Mouse (Mus musculus): ENCODE results near the gene Myh13. TPM values are rescaled to one million over a fixed set of nuclear protein-coding genes. Genes with fewer than 3 reads are reported as not detected.

Myh13 gene
- polyA plus RNA-seq, 1 experiment from 2014 or later, result not detected

DNA sequence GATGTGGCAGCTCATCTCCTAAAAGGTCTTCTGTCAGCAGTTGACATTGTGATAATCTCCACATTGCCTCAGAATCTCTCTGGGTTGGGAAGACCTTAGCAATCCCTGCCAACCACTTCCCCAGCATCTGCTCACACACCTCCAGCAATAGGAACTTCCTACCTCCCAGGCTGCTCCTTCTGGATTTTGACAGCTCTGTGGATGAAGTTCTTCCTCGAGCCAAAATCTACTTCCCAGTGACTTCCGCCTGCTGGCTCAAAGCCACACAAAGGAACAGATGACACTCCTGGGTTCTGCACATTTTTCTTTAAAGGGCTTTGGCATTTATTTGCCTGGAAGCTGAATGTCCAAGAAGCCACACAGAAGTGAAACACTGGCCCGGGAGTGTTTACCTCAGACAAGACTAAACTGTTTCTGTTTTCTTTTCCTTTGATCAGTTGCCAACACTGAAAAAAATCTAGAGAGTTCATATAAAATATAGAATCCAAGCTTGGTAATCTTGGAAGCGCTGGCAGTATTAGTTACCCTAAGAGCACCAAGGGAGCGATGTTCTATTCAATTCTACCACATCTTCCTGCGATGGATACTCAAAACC, 93.0 kb downstream of the Myh13 start:
- TF ChIP-seq CTCF (IDR thresholded peaks at IDR 0.05; ENCODE audit: low read depth) (no peak), EP300 (optimal IDR thresholded peaks at IDR 0.05) (no peak)
- H3K4me3 ChIP-seq (ENCODE audit: low read depth, low read length), result no peak overlapping the region
- no peaks in the 10 kb centered on the region for H3K27me3 ChIP-seq (ENCODE audit: control insufficient read depth, insufficient read depth, low read length)
- DNase-seq (ENCODE audit: low spot score) (no peak), ATAC-seq (ENCODE audit: low FRiP score, low TSS enrichment) (no peak)
- no peaks in the 10 kb centered on the region for H3K9me3 ChIP-seq (ENCODE audit: control insufficient read depth, low read length)
- 52% methylated on average over 6 of the region's 6 CpGs for WGBS
- H3K4me2 ChIP-seq (replicated peaks; ENCODE audit: low read depth), result no peak overlapping the region
- no peak overlapping the region for H3K9ac ChIP-seq (ENCODE audit: low read length)
- H3K27ac ChIP-seq (replicated peaks), result no peak overlapping the region; the same call in 1 of the 2 replicates
- H3K4me1 ChIP-seq (replicated peaks; ENCODE audit: control insufficient read depth, insufficient read depth), result no peaks in the 10 kb centered on the region
- no peaks in the 10 kb centered on the region for H3K36me3 ChIP-seq (ENCODE audit: control insufficient read depth, insufficient read depth, low read length)

Other genes starting within 250 kb of the Myh13 start
- 0.91 and 1.5 TPM in 2 replicates for gene Myh3, start 243.4 kb upstream of the Myh13 start, polyA plus RNA-seq (2015; fragmentation: Nextera tagmentation; extraction: Ambion mirVana)
- 0.04 and 0.10 TPM in 2 replicates for gene Myh2, start 150.6 kb upstream of the Myh13 start, polyA plus RNA-seq (2015; fragmentation: Nextera tagmentation; extraction: Ambion mirVana)
- 0.01 and 0.05 TPM in 2 replicates for gene Myh1, start 121.6 kb upstream of the Myh13 start, polyA plus RNA-seq (2015; fragmentation: Nextera tagmentation; extraction: Ambion mirVana)
- not detected in 2 replicates for gene Myh4, start 83.6 kb upstream of the Myh13 start, polyA plus RNA-seq (2015; fragmentation: Nextera tagmentation; extraction: Ambion mirVana)
- 0.24 and 0.38 TPM in 2 replicates for gene Myh8, start 44.5 kb upstream of the Myh13 start, polyA plus RNA-seq (2015; fragmentation: Nextera tagmentation; extraction: Ambion mirVana)
- 18.3 and 19.1 TPM in 2 replicates for gene Gas7, start 133.8 kb downstream of the Myh13 start, polyA plus RNA-seq (2015; fragmentation: Nextera tagmentation; extraction: Ambion mirVana)